Mouse (Mus musculus) R1 (cell line): Measurements from ENCODE around the gene Tspan2.
A peak's percentile ranks its signal among the peaks of the same experiment; 100 is the strongest.

Experiments
- DNase-seq: peaks from one replicate; pipeline ENCODE4 v3.0.0-alpha.2; 2018; ENCODE audit warnings: low read depth, low spot score

Gene Tspan2

GRCm38 (mm10) chr3:102733936-102734312, 405 bp upstream of the Tspan2 start:
- DNase-seq = no peak

- peak; percentile 79 for DNase-seq
These were observed 766 bp downstream of the Tspan2 start for GRCm38 (mm10) chr3:102735031-102735558.

- DNase-seq = no peak
These were observed 1.3 kb downstream of the Tspan2 start for GRCm38 (mm10) chr3:102735638-102736037.

GRCm38 (mm10) chr3:102736436-102736835, 2.1 kb downstream of the Tspan2 start:
- DNase-seq = no peak

- no peak for DNase-seq
These were observed 2.8 kb downstream of the Tspan2 start for GRCm38 (mm10) chr3:102737106-102737505.

GRCm38 (mm10) chr3:102738161-102738901, 4.0 kb downstream of the Tspan2 start:
- DNase-seq = no peak

GRCm38 (mm10) chr3:102738926-102739325, 4.6 kb downstream of the Tspan2 start:
- no peak for DNase-seq

GRCm38 (mm10) chr3:102742725-102743124, 8.4 kb downstream of the Tspan2 start:
- no peak for DNase-seq

- DNase-seq = no peak
These were observed 8.9 kb downstream of the Tspan2 start for GRCm38 (mm10) chr3:102743202-102743601.

- no peak for DNase-seq
These were observed 9.6 kb downstream of the Tspan2 start for GRCm38 (mm10) chr3:102743781-102744471.

- no peak for DNase-seq
These were observed 10.3 kb downstream of the Tspan2 start for GRCm38 (mm10) chr3:102744657-102745056.

GRCm38 (mm10) chr3:102746174-102746573, 11.8 kb downstream of the Tspan2 start:
- DNase-seq = no peak

GRCm38 (mm10) chr3:102748038-102748437, 13.7 kb downstream of the Tspan2 start:
- no peak for DNase-seq

- no peak for DNase-seq
These were observed 14.4 kb downstream of the Tspan2 start for GRCm38 (mm10) chr3:102748686-102749085.

GRCm38 (mm10) chr3:102751136-102751535, 16.8 kb downstream of the Tspan2 start:
- DNase-seq = no peak

- no peak for DNase-seq
These were observed 17.2 kb downstream of the Tspan2 start for GRCm38 (mm10) chr3:102751536-102751935.

GRCm38 (mm10) chr3:102752053-102752452, 17.7 kb downstream of the Tspan2 start:
- no peak for DNase-seq

- peak; percentile 7 for DNase-seq
These were observed 18.1 kb downstream of the Tspan2 start for GRCm38 (mm10) chr3:102752457-102752856.

- DNase-seq = peak; percentile 28
These were observed 21.5 kb downstream of the Tspan2 start for GRCm38 (mm10) chr3:102755801-102756200.

GRCm38 (mm10) chr3:102757019-102757418, 22.7 kb downstream of the Tspan2 start:
- DNase-seq = no peak

GRCm38 (mm10) chr3:102760236-102760635, 25.9 kb downstream of the Tspan2 start:
- DNase-seq = no peak

- no peak for DNase-seq
These were observed 28.1 kb downstream of the Tspan2 start for GRCm38 (mm10) chr3:102762388-102762787.
